Mouse (Mus musculus): Measurements from ENCODE around the gene Atf7ip.

DNA sequence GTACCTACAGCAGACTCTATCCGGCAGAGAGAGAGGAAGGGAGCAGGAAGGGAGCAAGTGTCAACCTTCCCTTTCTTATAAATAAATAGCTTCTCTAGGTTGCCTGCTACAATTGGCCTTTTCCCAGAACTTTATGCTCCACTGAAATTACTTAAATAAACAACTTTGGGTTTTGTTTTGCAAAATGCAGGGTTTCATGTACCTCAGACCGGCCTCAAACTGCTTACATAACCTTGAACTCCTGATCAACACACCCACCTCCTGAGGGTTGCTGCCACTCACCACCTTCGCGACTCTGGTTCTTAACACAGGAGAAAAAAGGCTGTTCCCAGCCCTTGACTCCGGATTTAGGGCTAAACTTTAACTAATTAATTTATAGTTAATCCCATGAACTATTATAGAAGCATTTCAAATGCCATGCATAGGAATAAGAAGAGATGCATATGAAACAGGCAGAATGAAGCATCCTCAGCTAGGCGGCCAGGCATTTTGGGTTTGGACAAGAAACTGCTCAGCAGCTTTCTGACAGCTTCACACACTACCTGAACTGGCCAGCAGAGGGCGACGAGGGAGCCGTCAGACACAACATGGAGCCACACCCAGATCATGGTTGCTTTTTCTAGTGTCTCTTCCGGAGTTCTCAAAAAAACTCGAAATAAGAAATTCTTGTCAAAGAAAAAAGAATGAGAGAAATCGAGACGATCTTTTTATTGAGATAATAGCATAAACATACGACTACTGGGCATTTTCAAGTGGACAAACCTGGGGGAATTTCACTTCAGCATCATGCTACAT is 38.8 kb upstream of the Atf7ip start:
- TF ChIP-seq EP300 (optimal IDR thresholded peaks at IDR 0.05) (no peak), CTCF (IDR thresholded peaks at IDR 0.05; ENCODE audit: low read depth) (peak; percentile 91)

Measured in stomach, postnatal 0 days (tissue).